ENCODE assay signal across 18 mouse cellular contexts in genomic region chr13:107829861-107830260, GRCm38 (mm10).
DNase-seq lines count a peak whose midpoint lies in the region; TF ChIP-seq lines count a peak whose summit lies in the region.
"Had no signal": no experiment of that assay in that cellular context is flagged by ENCODE, and none has a peak within 500 bp of the region (broad histone marks: within the 10 kb centered on the region; RNA-seq: fewer than 3 reads in every experiment).

No protein-coding gene starts in this region.

- TF ChIP-seq CTCF in embryonic fibroblast, embryonic 13.5 days (IDR thresholded peaks at IDR 0.05; ENCODE audit: borderline replicate concordance, insufficient read depth, low read length), result no peak

- no peaks in the 10 kb centered on the region for H3K36me3 ChIP-seq in heart, embryonic 10.5 days
- H3K36me3 ChIP-seq: embryonic facial prominence, embryonic 12.5 days; forebrain, embryonic 15.5 days; intestine, embryonic 15.5 days had no signal

- H3K9me3 ChIP-seq in heart, embryonic 10.5 days, result no peaks in the 10 kb centered on the region
- H3K9me3 ChIP-seq: embryonic facial prominence, embryonic 12.5 days; forebrain, embryonic 15.5 days; intestine, embryonic 15.5 days had no signal

- intact Hi-C loops in heart, postnatal 10 days (cut with DNase I), result loop anchor here (2.0 kb wide), 2 partner anchors 61 to 211 kb away; no protein-coding TSS in a partner anchor

- H3K27me3 ChIP-seq in heart, embryonic 10.5 days (ENCODE audit: insufficient read depth, poor library complexity, severe bottlenecking), result no peaks in the 10 kb centered on the region
- H3K27me3 ChIP-seq: embryonic facial prominence, embryonic 12.5 days; forebrain, embryonic 15.5 days; intestine, embryonic 15.5 days had no signal

- H3K4me1 ChIP-seq in heart, embryonic 10.5 days, result peaks cover 20% of the 10 kb centered on the region
- H3K4me1 ChIP-seq in embryonic fibroblast, embryonic 13.5 days (ENCODE audit: control insufficient read depth, insufficient read depth, low read length), result peaks cover 7% of the 10 kb centered on the region

- DNase-seq in heart, embryonic 10.5 days (ENCODE audit: low spot score), result peak; percentile 38
- no peak for DNase-seq in heart, postnatal 10 days
- DNase-seq in kidney, adult 9 months, result peak; percentile 60
- no peak for DNase-seq in kidney, postnatal 10 days
- DNase-seq in 3T3-L1 (ENCODE audit: low read depth, low spot score), result peak; percentile 24
- no peak for DNase-seq in thymus, postnatal 36 days
- DNase-seq: adrenal gland, postnatal 10 days; cerebellum, adult 9-11 months; gastrocnemius, postnatal 25 days; heart, postnatal 14 days; lung, adult 18-20 months; lung, postnatal 36 days; retina, postnatal 1 day had no signal

- TF ChIP-seq POLR2A in embryonic fibroblast, embryonic 13.5 days (IDR thresholded peaks at IDR 0.05; ENCODE audit: low read depth, low read length), result no peak

- 90% methylated on average over 4 of the region's 4 CpGs for WGBS in heart, embryonic 10.5 days

- no peak overlapping the region for H3K27ac ChIP-seq in heart, embryonic 10.5 days
- H3K27ac ChIP-seq in embryonic fibroblast, embryonic 13.5 days (ENCODE audit: insufficient read depth, low read length), result peak overlapping the region; percentile 88
- H3K27ac ChIP-seq: embryonic facial prominence, embryonic 12.5 days; forebrain, embryonic 15.5 days; hindbrain, embryonic 14.5 days; intestine, embryonic 15.5 days had no signal

- H3K4me3 ChIP-seq in heart, embryonic 10.5 days, result no peak overlapping the region
- H3K4me3 ChIP-seq in embryonic fibroblast, embryonic 13.5 days (ENCODE audit: insufficient read depth, low read length), result no peak overlapping the region
- H3K4me3 ChIP-seq: embryonic facial prominence, embryonic 12.5 days; forebrain, embryonic 15.5 days; intestine, embryonic 15.5 days had no signal

Comparison
In these comparisons a context has a peak if more than half of its experiments do, and no peak if none do; other contexts are left out.
1. DNase-seq: peak in heart, embryonic 10.5 days (single experiment), kidney, adult 9 months (single experiment) and 3T3-L1 (single experiment); none in heart, postnatal 10 days (0 of 2), kidney, postnatal 10 days (single experiment) and thymus, postnatal 36 days (0 of 2).